Comparison of ENCODE assay signal across 18 mouse cellular contexts in the genomic region with DNA sequence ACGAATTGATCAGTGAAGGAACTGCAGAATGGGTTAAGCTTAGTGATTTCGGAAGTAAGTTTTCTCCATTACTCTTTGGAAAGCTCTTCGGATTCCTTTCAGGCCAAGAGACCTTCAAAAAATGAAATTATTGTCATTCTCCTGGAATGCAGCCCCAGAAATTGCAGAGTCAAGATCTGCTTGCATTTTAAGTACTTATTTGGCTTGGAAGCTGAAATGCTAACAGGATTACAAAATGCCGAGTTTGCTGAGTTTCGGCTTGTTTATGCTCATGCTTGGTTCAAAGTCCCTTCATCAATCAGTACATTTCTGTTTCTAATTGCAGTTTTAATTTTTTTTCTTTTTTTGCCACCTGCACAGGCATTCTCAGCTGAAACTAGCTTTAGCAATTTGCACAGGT.
DNase-seq lines count a peak whose midpoint lies in the region; ATAC-seq lines count a peak whose summit lies in the region.
"Had no signal": no experiment of that assay in that cellular context is flagged by ENCODE, and none has a peak within 500 bp of the region (broad histone marks: within the 10 kb centered on the region; RNA-seq: fewer than 3 reads in every experiment).

No protein-coding gene starts in this region.

- peak; percentile 7 for DNase-seq in adrenal gland, postnatal 14 days
- no peak for DNase-seq in adrenal gland, adult 8-10 months
- peak; percentile 21 for DNase-seq in kidney, adult 9 months
- no peak for DNase-seq in kidney, postnatal 10 days
- DNase-seq in urinary bladder, postnatal 14 days (ENCODE audit: low spot score): peak; percentile 3
- no peak for DNase-seq in urinary bladder, adult 18-20 months (ENCODE audit: low spot score in 2 of 2)
- DNase-seq in embryo, embryonic 9.5 days (ENCODE audit: extremely low spot score): no peak
- DNase-seq: cerebellum, postnatal 10 days; gastrocnemius, postnatal 36 days; kidney, adult 18-20 months; kidney, postnatal 4 days; layer of hippocampus, adult 9-11 months; left cerebral cortex, postnatal 4 days; right cerebral cortex, postnatal 25 days; thymus, postnatal 25 days had no signal

- no peak for ATAC-seq in megakaryocyte, adult 5-6 weeks (ENCODE audit: poor library complexity, severe bottlenecking)
- ATAC-seq: hindbrain, postnatal 0 days; midbrain, embryonic 16.5 days had no signal

Comparison
In these comparisons a context has a peak if more than half of its experiments do, and no peak if none do; other contexts are left out.
1. DNase-seq: peak in adrenal gland, postnatal 14 days (single experiment), kidney, adult 9 months (single experiment) and urinary bladder, postnatal 14 days (single experiment); none in adrenal gland, adult 8-10 months (single experiment), kidney, postnatal 10 days (single experiment), urinary bladder, adult 18-20 months (0 of 2) and embryo, embryonic 9.5 days (single experiment).